Mouse (Mus musculus) liver, adult 2 months (tissue): Measurements from ENCODE around the gene Psmd12.

Experiments used
- CTCF ChIP-seq: fragments of 200-500 bp; IDR thresholded peaks from 2 replicates; pipeline ENCODE4 v1.5.1; 2011; ENCODE audit warnings: low read depth, low read length, control low read depth
- POLR2A ChIP-seq: fragments of 200-500 bp; IDR thresholded peaks from 2 replicates; pipeline ENCODE4 v1.6.1; 2011; ENCODE audit warnings: low read length, control low read depth; ENCODE audit not compliant: insufficient read depth; ENCODE audit errors: extremely low read depth

DNA sequence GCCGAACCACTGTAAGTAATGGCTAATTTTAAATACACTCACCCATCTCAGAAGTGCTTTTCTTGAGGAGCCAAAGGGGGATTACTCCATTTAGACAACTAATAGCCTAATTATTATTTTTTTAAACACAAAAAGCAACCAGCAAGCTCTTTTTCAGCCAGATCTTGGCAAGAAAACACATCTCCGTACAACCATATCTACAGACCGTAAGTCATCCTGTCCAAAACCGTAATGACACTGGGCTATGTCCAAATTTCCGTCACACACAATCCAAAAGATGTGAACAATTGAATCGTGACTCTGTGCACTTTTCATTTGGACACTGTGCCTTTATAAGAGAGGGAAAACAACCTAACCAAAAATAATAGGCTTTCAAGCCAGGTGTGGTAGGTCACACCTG lies 29.2 kb upstream of the Psmd12 start:
- TF ChIP-seq CTCF: no peak
- TF ChIP-seq POLR2A: no peak
